Mouse (Mus musculus) cerebellum, adult 11 months (tissue): ENCODE measurements around the gene Dhcr24.

Source experiments
- DNase-seq: peaks from one replicate; pipeline ENCODE4 v3.0.0; 2022

Gene Dhcr24

GRCm38 (mm10) chr4:106560846-106561781 lies at the start of gene Dhcr24:
Gene Dhcr24, plus strand, starts transcription at chr4:106561038.
- peak; percentile 89 for DNase-seq

- DNase-seq: no peak
Measured at GRCm38 (mm10) chr4:106514606-106515005, 46.2 kb upstream of the Dhcr24 start.

- DNase-seq: no peak
Measured at GRCm38 (mm10) chr4:106522547-106522946, 38.3 kb upstream of the Dhcr24 start.

DNA sequence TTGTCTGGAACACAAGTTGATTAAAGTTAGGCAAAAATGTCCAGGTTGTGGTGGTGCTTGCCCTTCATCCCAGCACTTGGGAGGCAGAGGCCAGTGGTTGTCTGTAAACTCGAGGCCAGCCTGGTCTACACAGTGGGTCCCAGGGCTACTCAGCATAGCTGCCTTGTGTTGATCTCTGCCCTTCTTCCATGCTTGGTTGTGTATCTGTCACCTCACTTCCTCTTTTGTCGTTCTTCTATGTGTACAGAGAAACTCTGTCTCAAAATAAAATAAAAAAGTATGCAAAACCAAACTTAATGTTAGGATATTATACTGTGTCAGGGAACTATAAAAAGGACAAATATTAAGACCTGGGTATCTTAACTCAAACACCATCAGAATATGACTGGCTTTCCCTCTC lies 36.7 kb upstream of the Dhcr24 start:
- DNase-seq: no peak

- DNase-seq: no peak
Measured at GRCm38 (mm10) chr4:106525001-106525400, 35.8 kb upstream of the Dhcr24 start.

GRCm38 (mm10) chr4:106527856-106528547 lies 32.8 kb upstream of the Dhcr24 start:
- DNase-seq: no peak

DNA sequence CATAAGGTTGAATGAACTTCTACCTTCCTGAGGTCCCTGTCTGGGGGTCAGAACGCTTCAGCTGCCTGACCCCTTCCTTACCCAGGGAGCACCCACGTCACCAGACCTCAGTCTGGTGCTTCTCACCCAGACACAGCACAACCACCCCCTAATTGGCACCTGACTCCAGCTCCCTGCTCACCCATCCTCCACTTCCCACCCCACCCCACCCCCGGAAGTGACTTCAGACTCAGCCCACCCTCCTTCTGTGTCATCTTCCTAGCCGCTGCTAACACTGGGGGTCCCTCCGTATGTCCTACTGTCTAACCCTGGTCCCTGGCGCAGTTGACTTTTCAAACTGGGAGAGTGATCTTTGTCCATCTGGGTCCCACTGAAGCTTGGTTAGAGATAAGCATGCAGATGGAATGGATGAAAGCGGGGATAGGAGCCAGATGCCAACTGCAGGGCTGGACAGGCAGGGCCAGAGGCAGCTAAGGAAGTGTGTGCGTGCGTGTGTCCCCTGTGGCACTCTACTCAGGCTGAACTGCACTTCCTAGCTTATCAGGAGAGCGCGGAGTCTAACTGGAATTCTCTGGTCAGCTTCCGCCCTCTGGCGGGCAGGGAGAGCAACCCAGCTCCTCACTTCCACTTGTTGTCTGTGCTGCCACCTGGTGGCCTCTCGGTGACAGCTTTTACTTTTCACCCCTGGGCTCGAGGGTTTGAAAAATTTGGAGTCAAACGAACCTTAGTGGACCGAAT lies 31.3 kb upstream of the Dhcr24 start:
- peak; percentile 83 for DNase-seq

- DNase-seq: no peak
Measured at GRCm38 (mm10) chr4:106530113-106530482, 30.7 kb upstream of the Dhcr24 start.

- DNase-seq: no peak
Measured at GRCm38 (mm10) chr4:106533421-106534080, 27.3 kb upstream of the Dhcr24 start.

GRCm38 (mm10) chr4:106534256-106534655 lies 26.6 kb upstream of the Dhcr24 start:
- no peak for DNase-seq

DNA sequence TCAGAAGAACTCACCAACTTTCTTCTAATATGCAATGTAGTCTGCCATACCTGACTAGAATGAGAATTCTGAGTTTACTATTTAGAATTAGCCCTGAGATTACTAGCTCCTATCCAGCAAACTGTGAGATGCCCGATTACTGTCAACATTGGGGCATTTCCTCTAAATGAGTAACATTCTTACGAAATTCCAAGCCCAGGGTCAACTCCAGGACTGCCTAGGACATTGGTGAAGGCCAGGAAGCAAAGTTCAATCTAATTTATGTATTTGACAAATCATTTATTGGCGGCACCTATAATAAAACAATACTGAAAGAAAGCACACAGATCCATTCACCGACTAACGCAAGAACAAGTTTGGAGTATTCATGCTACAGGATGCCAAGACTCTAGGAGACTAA lies 21.1 kb upstream of the Dhcr24 start:
- no peak for DNase-seq

DNA sequence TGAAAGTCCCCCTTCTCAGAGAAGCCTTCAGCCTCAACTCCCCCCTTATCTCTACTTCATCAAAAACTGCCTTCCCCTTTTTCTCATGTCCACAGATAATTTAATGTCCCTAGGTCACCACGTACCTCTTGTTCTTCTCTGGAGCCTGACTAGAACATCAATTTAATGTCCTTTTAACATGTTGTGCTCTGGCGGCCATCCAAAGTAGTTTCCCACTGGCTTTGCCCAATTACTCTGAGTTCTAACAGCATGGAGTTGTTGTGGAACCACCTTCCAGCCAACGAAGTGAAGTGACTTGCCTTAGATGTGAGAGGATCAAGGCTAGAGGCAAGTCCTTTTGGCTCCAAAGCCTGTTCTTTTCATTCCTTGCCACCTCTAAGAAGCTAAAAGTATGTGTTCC lies 19.3 kb upstream of the Dhcr24 start:
- DNase-seq: no peak

GRCm38 (mm10) chr4:106542211-106542610 lies 18.6 kb upstream of the Dhcr24 start:
- DNase-seq: no peak

GRCm38 (mm10) chr4:106545817-106546373 lies 14.9 kb upstream of the Dhcr24 start:
- DNase-seq: no peak

- no peak for DNase-seq
Measured at GRCm38 (mm10) chr4:106546896-106547295, 13.9 kb upstream of the Dhcr24 start.

- DNase-seq: no peak
Measured at GRCm38 (mm10) chr4:106548113-106548512, 12.7 kb upstream of the Dhcr24 start.

DNA sequence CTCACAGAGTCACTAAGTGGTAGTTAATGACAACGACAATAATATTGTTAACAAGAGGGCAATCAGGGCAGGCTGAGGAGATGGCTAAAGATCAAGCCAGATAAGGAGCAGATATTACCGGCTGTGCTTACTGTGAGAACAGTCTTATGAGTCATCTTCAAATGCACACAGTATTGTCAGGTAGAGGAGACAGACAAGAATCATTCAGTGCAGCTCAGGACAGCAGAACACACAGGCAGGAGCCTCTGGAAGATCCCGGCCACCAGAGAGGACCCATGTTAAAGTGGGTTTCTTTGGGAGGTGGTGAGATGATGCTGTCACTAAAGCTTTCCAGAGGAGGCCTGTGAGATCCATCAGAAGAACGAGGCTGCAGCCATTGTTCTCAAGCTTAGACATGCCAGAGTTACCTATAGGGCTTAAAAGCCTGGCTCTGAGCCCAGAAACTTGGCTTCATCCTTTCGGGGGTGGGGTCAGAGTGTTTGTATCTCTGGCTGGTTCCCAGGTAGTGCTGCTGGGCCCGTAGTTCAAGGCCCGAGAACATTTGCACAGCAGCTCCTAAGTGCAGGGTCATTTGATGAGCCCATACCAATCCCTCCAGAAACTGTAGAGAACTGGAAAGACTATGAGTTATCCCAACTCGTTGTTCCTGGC lies 10.2 kb upstream of the Dhcr24 start:
- DNase-seq: no peak

DNA sequence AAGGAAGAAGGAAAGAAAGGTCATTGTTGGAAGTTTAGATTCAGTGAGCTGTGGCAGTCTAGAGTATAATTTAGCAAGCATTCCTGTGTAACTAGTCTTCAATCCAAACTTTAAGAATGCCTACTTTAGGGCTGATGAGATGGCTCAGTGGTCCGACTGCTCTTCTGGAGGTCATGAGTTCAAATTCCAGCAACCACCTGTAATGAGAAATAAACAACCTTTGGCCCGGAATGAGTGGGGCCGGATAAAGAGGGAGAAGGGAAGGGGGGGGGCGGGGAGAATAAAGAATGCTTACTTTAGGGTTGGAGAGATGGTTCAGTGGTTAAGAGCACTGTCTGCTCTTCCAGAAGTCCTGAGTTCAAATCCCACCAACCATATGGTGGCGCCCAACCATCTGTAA lies 3.6 kb upstream of the Dhcr24 start:
- DNase-seq: no peak

DNA sequence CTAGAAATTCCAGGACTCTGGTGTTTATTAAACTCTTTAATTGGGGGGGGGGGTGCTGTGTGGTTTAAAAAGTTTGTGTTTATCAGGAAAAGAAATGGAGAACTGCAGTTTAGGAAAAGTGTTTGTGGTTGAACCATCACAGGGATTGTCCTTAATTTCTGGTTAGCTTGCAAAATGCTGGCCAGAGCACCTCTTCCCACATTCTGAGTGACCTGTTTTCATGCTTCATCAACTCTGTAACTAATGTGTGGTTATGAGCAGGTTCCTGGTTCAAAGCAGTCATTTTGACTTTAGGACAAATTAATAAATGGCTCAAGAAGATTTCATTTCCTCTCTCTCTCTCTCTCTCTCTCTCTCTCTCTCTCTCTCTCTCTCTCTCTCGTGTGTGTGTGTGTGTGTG lies 2.9 kb upstream of the Dhcr24 start:
- DNase-seq: no peak

- peak; percentile 24 for DNase-seq
Measured at GRCm38 (mm10) chr4:106559343-106560212, 1.3 kb upstream of the Dhcr24 start.
